Mouse (Mus musculus): ENCODE measurements around the gene Accsl. TPM values are rescaled to one million over a fixed set of nuclear protein-coding genes. Genes with fewer than 3 reads are reported as not detected.

Accsl gene
- total RNA-seq, 2 experiments from 2014 or later, result 0.21 TPM; not detected in 1

DNA sequence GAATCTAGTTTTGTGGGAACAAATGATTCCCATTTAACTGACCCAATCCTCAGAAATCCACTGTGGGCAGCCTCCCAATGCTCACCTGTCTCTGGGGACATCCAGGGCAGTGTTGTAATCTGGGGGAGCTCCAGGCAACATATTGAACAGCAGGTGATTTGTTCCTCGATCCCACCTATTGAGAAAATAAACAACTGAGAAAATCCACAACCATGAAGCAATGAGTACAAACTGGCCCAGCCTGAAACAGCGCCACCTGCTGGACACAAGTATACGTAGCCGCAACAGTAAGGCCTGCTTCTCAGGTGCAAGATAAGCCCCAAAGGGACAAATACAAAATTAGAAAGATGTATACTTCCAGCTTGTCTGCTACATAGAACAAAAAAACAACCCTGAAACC, 57.1 kb downstream of the Accsl start:
- peak; percentile 59 to 74 for DNase-seq (ENCODE audit: low spot score in 2 of 2)

DNA sequence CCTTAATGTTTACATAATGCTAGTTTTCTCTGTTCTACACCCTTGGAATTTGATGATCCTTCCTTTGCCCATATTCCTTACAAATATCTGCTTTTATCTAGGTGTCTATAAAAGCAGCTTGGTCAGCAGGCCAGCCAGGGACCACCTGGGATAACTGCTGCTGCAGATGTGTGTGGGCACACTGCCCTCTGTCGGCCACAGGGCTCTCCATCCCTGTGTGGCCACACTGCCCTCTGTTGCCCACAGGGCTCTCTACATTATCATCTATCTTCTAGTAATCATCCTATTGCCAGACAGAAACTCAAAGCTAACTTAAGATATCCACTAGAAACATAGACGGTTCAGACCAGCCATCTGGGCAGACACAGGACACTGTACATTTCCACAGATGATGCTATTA, 59.0 kb downstream of the Accsl start:
- DNase-seq (ENCODE audit: low spot score in 2 of 2), result no peak

- no peak for DNase-seq (ENCODE audit: low spot score in 2 of 2)
These were observed 60.9 kb downstream of the Accsl start for GRCm38 (mm10) chr2:93808071-93808470.

DNA sequence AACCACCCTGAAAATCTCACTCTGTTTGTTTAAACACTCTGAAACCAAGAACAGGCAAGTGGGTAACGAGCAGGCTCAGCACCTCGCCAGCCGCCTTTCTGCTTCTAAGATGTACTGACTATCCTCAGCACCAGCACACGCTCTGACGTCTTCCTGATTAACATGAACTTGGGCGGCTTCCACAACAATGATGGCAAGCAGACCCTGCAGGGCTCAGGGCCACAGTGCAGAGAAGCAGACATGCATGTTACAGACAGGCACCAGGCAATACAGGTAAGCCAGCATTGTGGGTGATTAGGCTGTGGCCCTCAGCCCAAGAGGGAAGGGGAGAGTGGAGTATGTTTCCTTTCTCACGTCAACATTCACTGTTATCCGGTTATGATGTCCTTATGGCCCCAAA, 61.5 kb downstream of the Accsl start:
- DNase-seq (ENCODE audit: low spot score in 2 of 2), result no peak

- DNase-seq (ENCODE audit: low spot score in 2 of 2), result no peak
These were observed 62.3 kb downstream of the Accsl start for GRCm38 (mm10) chr2:93806487-93807201.

DNA sequence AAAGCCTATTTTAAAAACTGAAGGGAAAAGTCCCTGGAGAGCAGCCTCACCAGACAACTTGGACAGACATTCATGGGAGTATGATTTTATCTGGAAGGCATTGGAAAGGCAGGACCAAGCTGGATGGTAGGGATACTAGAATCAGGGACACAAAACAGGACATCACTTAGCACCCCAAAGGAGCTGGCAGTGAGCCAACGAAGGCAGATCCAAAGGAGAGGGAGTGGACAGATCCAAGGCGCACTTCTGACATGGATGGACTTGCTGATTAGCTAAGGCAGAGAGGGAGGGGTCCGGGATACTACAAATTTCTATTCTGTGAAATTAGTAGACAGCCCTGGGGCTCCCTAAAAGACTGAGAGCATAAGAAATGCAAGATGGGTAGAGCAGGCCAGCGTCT, 63.4 kb downstream of the Accsl start:
- no peak for DNase-seq (ENCODE audit: low spot score in 2 of 2)

Other genes starting within 250 kb of the Accsl start
- gene Alx4, start 226.8 kb downstream of the Accsl start, total RNA-seq (2021), result 1 to 10 TPM; 1.7 to 1.9 TPM
- 10 to 100 TPM; 54.5 to 55.2 TPM for gene Ext2, start 46.6 kb downstream of the Accsl start, total RNA-seq (2021)
- gene Accs, start 19.2 kb downstream of the Accsl start, total RNA-seq (2021), result 1 to 10 TPM; 3.4 to 4.9 TPM
- gene Gm13889, start 88.0 kb upstream of the Accsl start, total RNA-seq (2021), result 10 to 100 TPM; 54.6 to 63.1 TPM
- 1 to 10 TPM in 1 of 2 experiments, not detected in 1; 1.0 TPM for gene Gm27027, start 127.2 kb upstream of the Accsl start, total RNA-seq (2021)
- 10 to 100 TPM; 24.1 to 28.0 TPM for gene Alkbh3, start 141.7 kb upstream of the Accsl start, total RNA-seq (2021)